In the genomic region with DNA sequence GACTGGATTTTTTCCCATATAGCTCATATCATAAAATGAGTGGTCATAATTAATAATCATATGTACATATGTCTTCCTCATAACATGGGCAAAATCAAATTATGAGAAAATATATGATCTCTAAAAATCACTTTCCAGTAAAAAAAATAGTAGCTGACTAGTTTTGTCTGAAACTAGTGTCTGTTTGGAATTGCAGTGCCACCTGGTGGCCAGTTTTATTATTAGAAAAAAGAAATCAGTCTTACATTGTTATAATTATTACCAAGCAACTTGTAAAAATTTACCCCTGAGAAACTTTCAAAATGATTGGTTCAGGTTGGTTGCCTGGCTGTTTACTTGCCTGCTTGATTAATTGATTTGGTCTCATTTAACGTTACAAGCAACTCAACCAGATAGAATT, we compare ENCODE assay signal across 9 mouse cellular contexts. TPM values are rescaled to one million over a fixed set of nuclear protein-coding genes. Genes with fewer than 3 reads are reported as not detected.
A peak's percentile ranks its signal among the peaks of the same experiment; 100 is the strongest.
DNase-seq lines count a peak whose midpoint lies in the region; ATAC-seq lines count a peak whose summit lies in the region.
"Had no signal": no experiment of that assay in that cellular context is flagged by ENCODE, and none has a peak within 500 bp of the region (broad histone marks: within the 10 kb centered on the region; RNA-seq: fewer than 3 reads in every experiment).

No protein-coding gene starts in this region.

- H3K36me3 ChIP-seq in forebrain, embryonic 12.5 days (replicated peaks), result peaks cover 53% of the 10 kb centered on the region

- no peaks in the 10 kb centered on the region for H3K9me3 ChIP-seq in forebrain, embryonic 12.5 days
- H3K9me3 ChIP-seq: limb, embryonic 12.5 days had no signal

- peak; percentile 3 to 6 for DNase-seq in heart, adult 9 months (ENCODE audit: low spot score in 2 of 2)
- DNase-seq in heart, adult 11 months, result no peak
- peak; percentile 43 for DNase-seq in right cerebral cortex, postnatal 4 days
- DNase-seq in right cerebral cortex, postnatal 10 days (ENCODE audit: low spot score in 2 of 2), result no peak
- DNase-seq in adrenal gland, postnatal 14 days, result peak; percentile 39
- peak; percentile 77 for DNase-seq in induced T-regulatory cell, adult 2 months (ENCODE audit: low read depth)
- peak; percentile 57 for DNase-seq in retina, postnatal 1 day

- no peaks in the 10 kb centered on the region for H3K27me3 ChIP-seq in forebrain, embryonic 12.5 days
- H3K27me3 ChIP-seq: limb, embryonic 12.5 days had no signal

- H3K9ac ChIP-seq in forebrain, embryonic 12.5 days, result no peak overlapping the region
- H3K9ac ChIP-seq: limb, embryonic 12.5 days had no signal

- no peak overlapping the region for H3K4me2 ChIP-seq in forebrain, embryonic 12.5 days
- H3K4me2 ChIP-seq: limb, embryonic 12.5 days had no signal

- WGBS in forebrain, embryonic 12.5 days, result 91% methylated on average over 1 of the region's 1 CpGs

- no peak overlapping the region for H3K4me3 ChIP-seq in forebrain, embryonic 12.5 days (replicated peaks)
- H3K4me3 ChIP-seq: limb, embryonic 12.5 days had no signal

- no peaks in the 10 kb centered on the region for H3K4me1 ChIP-seq in forebrain, embryonic 12.5 days
- H3K4me1 ChIP-seq: limb, embryonic 12.5 days had no signal

- ATAC-seq in forebrain, embryonic 12.5 days (ENCODE audit: low FRiP score), result no peak

- H3K27ac ChIP-seq in forebrain, embryonic 12.5 days, result no peak overlapping the region
- H3K27ac ChIP-seq: limb, embryonic 12.5 days had no signal

RNA-seq across cellular contexts. Expression of gene Gpr21, which starts 30.8 kb away (rescaled TPM):
- total RNA-seq in adrenal gland, postnatal 14 days (2021), result 1.1 and 1.6 TPM in 2 replicates
- 5.2 and 6.8 TPM in 2 replicates for polyA plus RNA-seq in forebrain, embryonic 12.5 days (2016; fragmentation: Nextera tagmentation; extraction: Ambion mirVana)

RNA-seq across cellular contexts. Expression of gene Rabgap1, which starts 42.3 kb away (rescaled TPM):
- total RNA-seq in adrenal gland, postnatal 14 days (2021), result 60.4 and 61.6 TPM in 2 replicates
- polyA plus RNA-seq in forebrain, embryonic 12.5 days (2016; fragmentation: Nextera tagmentation; extraction: Ambion mirVana), result 60.5 and 64.0 TPM in 2 replicates

RNA-seq across cellular contexts. Expression of gene Zbtb6, which starts 42.4 kb away (rescaled TPM):
- 12.0 and 13.6 TPM in 2 replicates for total RNA-seq in adrenal gland, postnatal 14 days (2021)
- 11.0 and 13.9 TPM in 2 replicates for polyA plus RNA-seq in forebrain, embryonic 12.5 days (2016; fragmentation: Nextera tagmentation; extraction: Ambion mirVana)

RNA-seq across cellular contexts. Expression of gene Zbtb26, which starts 42.4 kb away (rescaled TPM):
- 8.8 and 10.7 TPM in 2 replicates for total RNA-seq in adrenal gland, postnatal 14 days (2021)
- 13.2 and 13.5 TPM in 2 replicates for polyA plus RNA-seq in forebrain, embryonic 12.5 days (2016; fragmentation: Nextera tagmentation; extraction: Ambion mirVana)

Comparison
In these comparisons a context has a peak if more than half of its experiments do, and no peak if none do; other contexts are left out.
1. DNase-seq: peak in heart, adult 9 months (2 of 2), right cerebral cortex, postnatal 4 days (single experiment), adrenal gland, postnatal 14 days (single experiment), induced T-regulatory cell, adult 2 months (single experiment) and retina, postnatal 1 day (single experiment); none in heart, adult 11 months (single experiment) and right cerebral cortex, postnatal 10 days (0 of 2).